Mouse (Mus musculus): ENCODE measurements around the gene Tbc1d1. TPM values are rescaled to one million over a fixed set of nuclear protein-coding genes. Genes with fewer than 3 reads are reported as not detected.
A peak's percentile ranks its signal among the peaks of the same experiment; 100 is the strongest.
"Not testable (repeated sequence)": the region's sequence is repeated elsewhere in the genome, so short reads cannot be mapped to it uniquely, and the experiment has no call there.

Tbc1d1 gene
- total RNA-seq, 1 experiment from 2014 or later: 27.3 TPM

GRCm38 (mm10) chr5:64301246-64301645 lies 145.1 kb downstream of the Tbc1d1 start:
- no peak for ATAC-seq (replicated peaks in 1 of 2; ENCODE audit: insufficient read depth in 1 of 2, low FRiP score in 2 of 2, low TSS enrichment in 1 of 2, low read depth in 1 of 2, poor library complexity in 2 of 2, severe bottlenecking in 2 of 2)

DNA sequence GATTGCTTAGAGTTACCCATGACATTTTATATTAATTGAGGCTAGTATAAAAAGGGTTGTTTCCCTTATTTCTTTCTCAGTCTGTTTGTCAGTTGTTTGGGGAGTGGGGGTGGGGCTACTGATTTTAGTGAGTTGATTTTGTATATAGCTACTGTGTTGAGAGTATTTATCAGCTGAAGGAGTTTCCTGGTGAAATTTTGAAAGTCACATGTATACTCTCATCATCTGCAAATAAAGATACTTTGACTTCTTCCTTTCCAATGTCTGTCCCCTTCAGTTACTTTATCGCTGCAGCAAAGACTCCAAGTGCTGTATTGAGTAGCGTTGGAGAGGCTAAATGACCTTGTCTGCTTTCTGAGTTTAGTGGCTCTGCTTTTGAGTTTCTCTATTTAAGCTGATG lies 151.2 kb downstream of the Tbc1d1 start:
- ATAC-seq (replicated peaks in 1 of 2; ENCODE audit: insufficient read depth in 1 of 2, low FRiP score in 2 of 2, low TSS enrichment in 1 of 2, low read depth in 1 of 2, poor library complexity in 2 of 2, severe bottlenecking in 2 of 2): no peak

DNA sequence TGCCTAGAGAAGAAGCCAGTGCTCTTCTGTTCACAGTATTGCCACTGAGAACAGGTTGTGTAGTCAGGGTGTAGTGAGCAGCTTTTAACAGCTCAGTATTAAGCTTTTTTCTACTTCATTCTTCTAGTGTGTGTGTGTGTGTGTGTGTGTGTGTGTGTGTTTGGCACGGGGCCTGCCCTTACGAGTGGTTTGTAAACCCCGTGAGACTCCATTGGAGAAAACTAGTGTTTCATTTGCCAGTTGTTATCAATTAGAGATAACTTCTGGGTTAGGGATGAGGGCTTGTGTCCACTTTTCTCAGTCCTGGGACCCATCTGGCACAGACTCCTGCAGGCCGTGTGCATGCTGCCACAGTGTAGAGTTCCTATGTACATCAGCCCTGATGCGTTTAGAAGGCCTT lies 156.2 kb downstream of the Tbc1d1 start:
- no peak for ATAC-seq (replicated peaks in 1 of 2; ENCODE audit: insufficient read depth in 1 of 2, low FRiP score in 2 of 2, low TSS enrichment in 1 of 2, low read depth in 1 of 2, poor library complexity in 2 of 2, severe bottlenecking in 2 of 2)

GRCm38 (mm10) chr5:64313481-64313880 lies 157.4 kb downstream of the Tbc1d1 start:
- ATAC-seq (replicated peaks in 1 of 2; ENCODE audit: insufficient read depth in 1 of 2, low FRiP score in 2 of 2, low TSS enrichment in 1 of 2, low read depth in 1 of 2, poor library complexity in 2 of 2, severe bottlenecking in 2 of 2): no peak

DNA sequence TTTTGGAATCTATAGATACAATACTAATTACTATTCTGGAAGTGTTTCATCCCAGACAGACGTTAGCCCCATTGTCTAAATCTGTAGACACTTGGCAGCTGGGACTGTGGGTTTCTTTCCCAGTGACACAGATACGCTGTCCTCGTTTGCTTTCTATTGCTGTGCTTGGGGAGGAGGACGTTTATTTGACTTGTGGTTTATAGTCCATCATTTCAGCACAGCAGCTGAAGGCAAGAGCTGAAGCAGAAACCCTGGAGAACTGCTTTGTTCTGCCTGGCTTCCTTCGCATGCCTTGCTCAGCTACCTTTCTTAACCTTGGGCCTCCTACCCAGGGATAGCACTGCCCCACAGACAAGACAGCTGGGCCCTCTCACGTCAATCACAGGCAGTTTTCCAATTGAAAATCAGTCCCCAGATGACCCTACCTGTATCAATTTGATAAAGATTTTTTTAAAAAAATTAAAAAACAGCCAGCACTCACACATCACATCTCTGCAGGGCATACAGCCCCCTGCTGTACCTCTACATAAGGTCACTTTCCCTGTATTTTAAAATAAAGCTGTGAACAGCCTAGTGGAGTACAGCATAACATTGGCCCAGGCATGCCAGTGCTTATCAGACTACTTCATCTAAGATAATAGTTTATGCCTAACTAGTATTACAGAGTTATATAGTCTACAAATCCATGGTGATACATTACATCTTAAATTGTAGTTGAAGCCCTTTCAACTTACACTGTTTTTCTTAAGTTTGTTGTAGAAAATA lies 158.4 kb downstream of the Tbc1d1 start:
- ATAC-seq (replicated peaks in 1 of 2; ENCODE audit: insufficient read depth in 1 of 2, low FRiP score in 2 of 2, low TSS enrichment in 1 of 2, low read depth in 1 of 2, poor library complexity in 2 of 2, severe bottlenecking in 2 of 2): no peak

- ATAC-seq (replicated peaks in 1 of 2; ENCODE audit: insufficient read depth in 1 of 2, low FRiP score in 2 of 2, low TSS enrichment in 1 of 2, low read depth in 1 of 2, poor library complexity in 2 of 2, severe bottlenecking in 2 of 2): no peak
Measured at GRCm38 (mm10) chr5:64315088-64315487, 159.0 kb downstream of the Tbc1d1 start.

- ATAC-seq (replicated peaks in 1 of 2; ENCODE audit: insufficient read depth in 1 of 2, low FRiP score in 2 of 2, low TSS enrichment in 1 of 2, low read depth in 1 of 2, poor library complexity in 2 of 2, severe bottlenecking in 2 of 2): no peak
Measured at GRCm38 (mm10) chr5:64323286-64323685, 167.2 kb downstream of the Tbc1d1 start.

DNA sequence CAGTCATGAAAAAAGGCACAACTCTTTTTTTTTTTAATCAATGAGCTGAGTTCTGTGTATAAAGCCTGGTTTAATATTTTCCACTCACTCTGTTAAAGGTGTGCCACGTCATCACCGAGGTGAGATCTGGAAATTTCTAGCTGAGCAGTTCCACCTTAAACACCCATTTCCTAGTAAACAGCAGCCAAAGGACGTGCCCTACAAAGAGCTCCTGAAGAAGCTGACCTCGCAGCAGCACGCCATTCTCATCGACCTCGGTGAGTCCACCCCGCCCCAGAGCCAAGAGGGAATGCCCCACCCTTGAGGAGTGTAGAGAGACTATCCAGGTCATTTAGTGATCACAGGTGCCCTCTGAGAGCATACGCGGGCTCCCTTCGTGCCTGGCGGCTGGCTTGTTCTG lies 168.2 kb downstream of the Tbc1d1 start:
- ATAC-seq (replicated peaks in 1 of 2; ENCODE audit: insufficient read depth in 1 of 2, low FRiP score in 2 of 2, low TSS enrichment in 1 of 2, low read depth in 1 of 2, poor library complexity in 2 of 2, severe bottlenecking in 2 of 2): no peak

DNA sequence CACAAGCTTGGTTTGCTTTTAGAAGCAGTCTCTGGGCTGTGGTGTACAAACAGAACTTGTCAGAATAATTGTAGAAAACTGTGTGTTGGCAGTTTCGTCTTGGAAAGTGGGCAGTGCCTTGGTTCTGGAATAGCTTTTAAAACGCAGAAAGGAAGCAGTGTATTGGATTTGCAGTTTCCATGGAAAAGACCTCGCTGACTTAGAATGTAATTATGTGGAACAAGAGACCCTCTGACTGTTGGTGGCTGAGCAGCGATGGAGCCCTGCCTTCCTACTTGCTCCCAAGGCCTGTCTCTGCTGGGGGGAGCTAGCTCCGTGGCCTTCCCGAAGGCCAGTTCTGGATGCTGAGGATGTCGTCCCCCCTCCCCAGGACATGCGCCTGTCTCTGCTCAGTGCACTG lies 168.8 kb downstream of the Tbc1d1 start:
- no peak for ATAC-seq (replicated peaks in 1 of 2; ENCODE audit: insufficient read depth in 1 of 2, low FRiP score in 2 of 2, low TSS enrichment in 1 of 2, low read depth in 1 of 2, poor library complexity in 2 of 2, severe bottlenecking in 2 of 2)

GRCm38 (mm10) chr5:64325741-64326355 lies 169.7 kb downstream of the Tbc1d1 start:
- no peak for ATAC-seq (replicated peaks in 1 of 2; ENCODE audit: insufficient read depth in 1 of 2, low FRiP score in 2 of 2, low TSS enrichment in 1 of 2, low read depth in 1 of 2, poor library complexity in 2 of 2, severe bottlenecking in 2 of 2)

DNA sequence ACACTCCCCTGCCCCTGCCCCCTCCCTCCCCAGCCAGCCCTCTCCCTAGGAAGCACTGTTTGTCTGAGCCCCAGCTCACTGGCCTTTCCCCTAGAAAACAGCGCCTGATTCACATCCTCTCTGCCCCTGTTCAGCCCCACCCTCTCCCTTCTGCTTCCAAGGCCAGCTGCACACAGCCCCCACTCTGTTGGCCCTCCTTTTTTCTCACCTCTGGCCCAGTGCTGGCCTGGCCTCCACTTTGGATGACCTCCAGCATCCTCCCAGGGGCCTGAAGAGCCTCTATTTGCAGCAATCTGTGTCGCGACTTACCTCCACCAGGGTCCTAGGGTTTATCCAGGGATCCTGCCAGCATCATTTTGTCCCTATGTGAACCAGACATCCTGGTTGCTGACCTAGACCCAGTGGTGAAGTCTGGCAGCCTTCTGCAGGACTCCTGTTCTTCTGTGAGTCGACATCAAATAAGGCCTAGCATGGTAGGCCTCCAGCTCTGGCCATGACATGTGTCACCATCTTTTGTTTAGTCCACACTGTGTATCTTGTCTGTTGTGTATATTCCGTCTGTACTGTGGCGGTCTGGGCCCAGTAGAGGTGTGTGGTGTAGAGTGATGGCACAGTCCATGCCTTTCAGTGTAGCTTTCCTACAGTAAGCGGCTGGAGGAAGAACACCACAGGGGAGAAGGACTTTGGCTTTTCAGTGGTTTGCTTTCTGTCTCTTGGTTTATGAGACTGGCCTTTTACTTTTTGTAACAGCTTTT lies 170.5 kb downstream of the Tbc1d1 start:
- ATAC-seq (replicated peaks in 1 of 2; ENCODE audit: insufficient read depth in 1 of 2, low FRiP score in 2 of 2, low TSS enrichment in 1 of 2, low read depth in 1 of 2, poor library complexity in 2 of 2, severe bottlenecking in 2 of 2): no peak

- ATAC-seq (replicated peaks in 1 of 2; ENCODE audit: insufficient read depth in 1 of 2, low FRiP score in 2 of 2, low TSS enrichment in 1 of 2, low read depth in 1 of 2, poor library complexity in 2 of 2, severe bottlenecking in 2 of 2): no peak
Measured at GRCm38 (mm10) chr5:64327212-64327902, 171.3 kb downstream of the Tbc1d1 start.

GRCm38 (mm10) chr5:64336767-64337408 lies 180.8 kb downstream of the Tbc1d1 start:
- peak; percentile 92 to 94 for ATAC-seq (replicated peaks in 1 of 2; ENCODE audit: insufficient read depth in 1 of 2, low FRiP score in 2 of 2, low TSS enrichment in 1 of 2, low read depth in 1 of 2, poor library complexity in 2 of 2, severe bottlenecking in 2 of 2)

GRCm38 (mm10) chr5:64338795-64339194 lies 182.7 kb downstream of the Tbc1d1 start:
- ATAC-seq (replicated peaks in 1 of 2; ENCODE audit: insufficient read depth in 1 of 2, low FRiP score in 2 of 2, low TSS enrichment in 1 of 2, low read depth in 1 of 2, poor library complexity in 2 of 2, severe bottlenecking in 2 of 2): not testable (repeated sequence)

GRCm38 (mm10) chr5:64340366-64340765 lies 184.3 kb downstream of the Tbc1d1 start:
- ATAC-seq (replicated peaks in 1 of 2; ENCODE audit: insufficient read depth in 1 of 2, low FRiP score in 2 of 2, low TSS enrichment in 1 of 2, low read depth in 1 of 2, poor library complexity in 2 of 2, severe bottlenecking in 2 of 2): no peak

- ATAC-seq (replicated peaks in 1 of 2; ENCODE audit: insufficient read depth in 1 of 2, low FRiP score in 2 of 2, low TSS enrichment in 1 of 2, low read depth in 1 of 2, poor library complexity in 2 of 2, severe bottlenecking in 2 of 2): no peak
Measured at GRCm38 (mm10) chr5:64341671-64342070, 185.6 kb downstream of the Tbc1d1 start.

DNA sequence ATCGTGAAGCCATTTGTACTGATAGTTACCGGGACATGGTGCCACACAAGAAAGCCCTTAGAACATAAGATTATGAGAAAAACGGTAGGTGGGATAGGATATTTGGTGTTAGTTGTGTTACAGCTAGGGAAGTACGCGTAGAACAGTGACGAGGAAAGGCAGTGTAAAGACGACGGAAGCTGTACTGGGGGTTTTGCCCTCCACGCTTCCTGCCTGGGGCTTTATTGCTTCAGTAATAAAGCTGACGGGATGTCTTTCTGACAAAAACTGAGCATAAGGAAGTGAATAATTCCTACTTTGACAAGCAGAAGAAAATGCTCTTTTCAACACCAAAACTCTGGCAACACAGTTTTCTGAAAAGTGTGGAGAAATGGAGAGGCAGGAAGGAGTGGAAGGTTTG lies 186.0 kb downstream of the Tbc1d1 start:
- peak; percentile 60 to 76 for ATAC-seq (replicated peaks in 1 of 2; ENCODE audit: insufficient read depth in 1 of 2, low FRiP score in 2 of 2, low TSS enrichment in 1 of 2, low read depth in 1 of 2, poor library complexity in 2 of 2, severe bottlenecking in 2 of 2)

Data from hematopoietic stem cell, adult 5-6 weeks (primary cell).